Mouse (Mus musculus) heart, embryonic 10.5 days (tissue): Measurements from ENCODE around the gene Cmtm4. TPM values are rescaled to one million over a fixed set of nuclear protein-coding genes. Genes with fewer than 3 reads are reported as not detected.
"Not testable (repeated sequence)": the region's sequence is repeated elsewhere in the genome, so short reads cannot be mapped to it uniquely, and the experiment has no call there.

Experiments used
- DNase-seq: peaks from one replicate; pipeline ENCODE4 v3.0.0-alpha.2; 2017; ENCODE audit warnings: low spot score
- H3K27ac ChIP-seq: fragments of 300-500 bp; sonication (generic); 2 replicates; pipeline ENCODE4 v1.5.1; 2016; ENCODE audit warnings: mild to moderate bottlenecking
- H3K27me3 ChIP-seq: fragments of 300-500 bp; sonication (generic); 2 replicates; pipeline ENCODE4 v1.6.1; 2016; ENCODE audit warnings: mild to moderate bottlenecking; ENCODE audit not compliant: poor library complexity, insufficient read depth, severe bottlenecking
- H3K36me3 ChIP-seq: fragments of 300-500 bp; sonication (generic); 2 replicates; pipeline ENCODE4 v1.6.1; 2016; ENCODE audit warnings: mild to moderate bottlenecking, moderate library complexity
- H3K4me1 ChIP-seq: fragments of 300-500 bp; sonication (generic); 2 replicates; pipeline ENCODE4 v1.6.1; 2016; ENCODE audit warnings: mild to moderate bottlenecking
- H3K4me3 ChIP-seq: fragments of 300-500 bp; sonication (generic); 2 replicates; pipeline ENCODE4 v1.5.1; 2016; ENCODE audit warnings: mild to moderate bottlenecking, moderate library complexity
- H3K9me3 ChIP-seq: fragments of 300-500 bp; sonication (generic); 2 replicates; pipeline ENCODE4 v1.6.1; 2016; ENCODE audit warnings: mild to moderate bottlenecking, moderate library complexity
- WGBS: fragments of 180-500 bp; shearing (Covaris S2); methylation state at CpG from one replicate; pipeline ENCODE4 v1.1.7; 2016; 5-methylcytosine and 5-hydroxymethylcytosine counted together
- polyA plus RNA-seq: library from polyadenylated mRNA; unstranded; fragments of >200 nt; fragmentation: Nextera tagmentation; extraction: Ambion mirVana; gene quantifications from 2 replicates; pipeline ENCODE4 v1.2.1, GENCODE M21; 2016

Gene Cmtm4
- polyA plus RNA-seq, 1 experiment from 2014 or later = 1.7 TPM

DNA sequence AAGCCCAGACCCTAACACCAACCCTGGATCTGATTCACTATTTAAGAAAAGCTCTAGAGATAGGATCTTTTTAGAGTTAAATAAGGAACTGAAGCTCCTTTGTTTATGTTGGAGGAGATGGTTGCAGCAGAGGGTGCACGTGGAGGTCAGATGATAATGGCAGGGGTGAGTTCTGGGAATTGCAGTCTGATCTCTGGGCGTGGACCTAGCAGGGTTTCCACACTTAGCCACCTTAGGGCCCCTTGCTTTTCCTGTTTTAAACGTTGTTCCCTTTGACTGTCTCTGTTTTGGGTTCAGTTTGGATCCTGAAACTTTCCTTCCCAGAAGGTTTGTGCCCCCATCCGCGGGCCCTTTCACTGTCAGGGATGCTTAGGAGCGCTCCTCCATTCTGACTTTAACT lies 87.3 kb downstream of the Cmtm4 start:
- WGBS = 48% methylated on average over 6 of the region's 6 CpGs
- not testable (repeated sequence) for H3K36me3 ChIP-seq, H3K4me3 ChIP-seq, H3K27me3 ChIP-seq, H3K4me1 ChIP-seq, H3K27ac ChIP-seq, H3K9me3 ChIP-seq
- peak; percentile 43 for DNase-seq

DNA sequence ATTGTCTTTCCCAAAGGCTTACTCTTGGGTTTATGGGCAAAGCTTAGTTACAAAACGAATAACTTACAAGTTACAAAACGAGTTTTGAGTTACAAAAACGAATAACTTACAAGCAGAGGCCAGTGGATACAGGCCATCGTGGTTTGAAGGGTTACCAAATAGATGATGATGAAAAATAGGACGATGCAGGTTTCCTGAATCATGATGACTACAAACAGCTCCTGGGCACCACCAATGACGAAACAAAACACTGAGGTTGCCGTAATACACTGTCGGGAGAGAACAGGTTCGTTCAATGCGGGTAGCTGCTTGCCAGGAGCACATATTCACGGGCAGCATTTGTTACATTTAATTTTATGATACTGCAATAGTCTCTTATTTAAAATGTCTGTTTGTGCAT lies 90.6 kb downstream of the Cmtm4 start:
- no peaks in the 10 kb centered on the region for H3K36me3 ChIP-seq
- H3K27me3 ChIP-seq = no peaks in the 10 kb centered on the region; the same call in 1 of the 2 replicates
- 0 out of 2 replicates have a peak, but pooled peaks cover 3% of the 10 kb centered on the region for H3K4me1 ChIP-seq
- WGBS = 86% methylated on average over 11 of the region's 11 CpGs
- H3K4me3 ChIP-seq = no peak overlapping the region
- no peak overlapping the region for H3K27ac ChIP-seq
- no peak for DNase-seq
- no peaks in the 10 kb centered on the region for H3K9me3 ChIP-seq

DNA sequence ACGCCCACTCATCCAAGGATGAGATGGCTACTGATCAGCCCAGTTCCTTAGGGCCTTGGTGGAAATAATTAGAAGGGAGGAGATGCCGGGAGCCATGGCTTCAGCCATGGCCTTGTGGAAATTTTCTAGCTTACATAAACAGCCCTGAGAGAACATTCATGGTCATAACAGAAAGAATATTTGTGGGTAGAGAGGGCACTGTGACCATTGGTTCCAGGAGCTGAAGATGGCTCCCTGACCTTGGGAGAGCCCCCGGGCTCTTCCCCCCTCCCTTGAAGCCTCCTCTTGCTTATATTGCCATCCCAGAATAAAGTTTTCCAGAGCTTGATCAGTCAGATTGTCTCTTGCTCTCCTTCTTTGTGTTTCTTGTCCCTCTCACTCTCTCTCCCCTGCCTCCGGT lies 93.1 kb downstream of the Cmtm4 start:
- WGBS = 84% methylated on average over 4 of the region's 4 CpGs
- not testable (repeated sequence) for H3K27me3 ChIP-seq, H3K9me3 ChIP-seq, H3K27ac ChIP-seq, H3K36me3 ChIP-seq, H3K4me1 ChIP-seq, H3K4me3 ChIP-seq
- peak; percentile 25 for DNase-seq

DNA sequence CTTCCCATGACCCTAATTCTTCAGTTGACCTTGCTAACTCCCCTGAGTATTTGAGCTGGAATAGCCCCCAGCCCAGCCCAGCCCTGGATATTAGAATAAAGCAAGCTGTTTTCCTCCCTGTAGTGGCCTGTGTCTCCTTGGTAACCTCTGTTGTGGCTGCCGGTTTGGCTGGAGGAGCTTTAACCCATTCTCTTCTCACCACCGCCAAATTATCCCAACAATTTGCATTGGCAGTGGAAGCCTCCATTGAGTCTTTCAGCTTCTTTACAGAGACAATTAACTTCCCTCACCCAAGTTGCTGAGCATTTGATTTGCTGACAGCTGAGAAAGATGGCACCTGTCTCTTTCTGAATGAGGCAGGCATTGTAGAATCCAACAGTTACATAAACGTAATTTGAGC lies 94.0 kb downstream of the Cmtm4 start:
- H3K36me3 ChIP-seq, H3K27ac ChIP-seq, H3K27me3 ChIP-seq, DNase-seq, H3K4me1 ChIP-seq, H3K4me3 ChIP-seq, H3K9me3 ChIP-seq: not testable (repeated sequence)
- WGBS = 24% methylated on average over 3 of the region's 3 CpGs

Other genes starting within 250 kb of the Cmtm4 start
- gene Bean1, start 225.4 kb downstream of the Cmtm4 start, polyA plus RNA-seq = 0.07 and 0.23 TPM in 2 replicates
- 13.0 and 17.3 TPM in 2 replicates for gene Tk2, start 147.2 kb downstream of the Cmtm4 start, polyA plus RNA-seq
- gene Cklf, start 144.9 kb downstream of the Cmtm4 start, polyA plus RNA-seq = 31.1 and 36.2 TPM in 2 replicates
- not detected in 2 replicates for gene Cmtm2a, start 102.6 kb downstream of the Cmtm4 start, polyA plus RNA-seq
- gene Gm45711, start 85.7 kb downstream of the Cmtm4 start, polyA plus RNA-seq = not detected in 2 replicates
- gene Cmtm1, start 85.7 kb downstream of the Cmtm4 start, polyA plus RNA-seq = not detected in 2 replicates
- not detected in 2 replicates for gene Gm11020, start 74.2 kb downstream of the Cmtm4 start, polyA plus RNA-seq
- not detected in 2 replicates for gene Cmtm2b, start 73.6 kb downstream of the Cmtm4 start, polyA plus RNA-seq
- gene Cmtm3, start 56.4 kb downstream of the Cmtm4 start, polyA plus RNA-seq = 86.9 and 103 TPM in 2 replicates
- gene Dync1li2, start 47.2 kb upstream of the Cmtm4 start, polyA plus RNA-seq = 50.8 and 58.6 TPM in 2 replicates
- 0.16 and 0.21 TPM in 2 replicates for gene Terb1, start 114.1 kb upstream of the Cmtm4 start, polyA plus RNA-seq
- gene Nae1, start 138.8 kb upstream of the Cmtm4 start, polyA plus RNA-seq = 91.2 and 95.6 TPM in 2 replicates
- gene Car7, start 138.9 kb upstream of the Cmtm4 start, polyA plus RNA-seq = 0.90 and 2.3 TPM in 2 replicates
- gene Pdp2, start 195.6 kb upstream of the Cmtm4 start, polyA plus RNA-seq = 10.9 and 11.0 TPM in 2 replicates
- 8.0 and 21.0 TPM in 2 replicates for gene Cdh16, start 228.6 kb upstream of the Cmtm4 start, polyA plus RNA-seq
- gene Rrad, start 235.5 kb upstream of the Cmtm4 start, polyA plus RNA-seq = 200 and 322 TPM in 2 replicates
- gene Ciao2b, start 246.2 kb upstream of the Cmtm4 start, polyA plus RNA-seq = 198 and 244 TPM in 2 replicates